31 mouse cellular contexts compared by ENCODE assay signal in the genomic region with DNA sequence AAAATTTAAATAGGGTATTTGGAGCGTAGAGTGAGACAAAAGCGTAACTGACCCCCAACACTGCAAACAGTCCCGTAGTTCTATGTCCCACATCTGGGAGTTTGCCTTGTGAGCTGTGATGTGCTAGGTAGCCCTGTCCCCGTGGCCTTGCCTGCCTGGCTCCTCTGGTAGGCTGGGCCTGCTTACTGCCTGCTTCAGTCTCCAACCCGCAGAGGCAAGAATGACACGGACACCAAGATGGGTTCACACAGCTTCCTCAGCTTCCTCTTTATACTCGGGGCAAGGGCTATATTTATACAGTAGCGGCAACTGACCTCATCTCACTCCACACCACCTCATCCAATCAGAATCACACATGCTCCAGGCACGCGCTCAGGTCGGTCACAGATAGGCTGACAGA. TPM values are rescaled to one million over a fixed set of nuclear protein-coding genes. Genes with fewer than 3 reads are reported as not detected.
DNase-seq lines count a peak whose midpoint lies in the region; ATAC-seq lines count a peak whose summit lies in the region.
"Had no signal": no experiment of that assay in that cellular context is flagged by ENCODE, and none has a peak within 500 bp of the region (broad histone marks: within the 10 kb centered on the region; RNA-seq: fewer than 3 reads in every experiment).

No protein-coding gene starts in this region.

- no peak overlapping the region for H3K4me3 ChIP-seq in liver, embryonic 11.5 days (ENCODE audit: low read depth, low read length)
- no peak overlapping the region for H3K4me3 ChIP-seq in liver, embryonic 12.5 days
- no peak overlapping the region for H3K4me3 ChIP-seq in forebrain, embryonic 15.5 days
- H3K4me3 ChIP-seq: embryonic facial prominence, embryonic 13.5 days; embryonic facial prominence, embryonic 15.5 days; erythroblast, embryonic 14.5 days; forebrain, embryonic 10.5 days; forebrain, embryonic 12.5 days had no signal

- 85% methylated on average over 11 of the region's 11 CpGs for WGBS in liver, embryonic 11.5 days
- WGBS in liver, embryonic 12.5 days (ENCODE audit: insufficient replicate concordance) = 73% methylated on average over 11 of the region's 11 CpGs
- WGBS in forebrain, embryonic 15.5 days = 95% methylated on average over 11 of the region's 11 CpGs

- no peak overlapping the region for H3K9ac ChIP-seq in liver, embryonic 11.5 days (ENCODE audit: low read depth, low read length)
- H3K9ac ChIP-seq in liver, embryonic 12.5 days = no peak overlapping the region
- H3K9ac ChIP-seq in forebrain, embryonic 15.5 days (replicated peaks) = no peak overlapping the region
- H3K9ac ChIP-seq: embryonic facial prominence, embryonic 13.5 days; embryonic facial prominence, embryonic 15.5 days; forebrain, embryonic 12.5 days; forebrain, postnatal 0 days had no signal

- intact Hi-C loops in gastrocnemius, postnatal 14 days (cut with DNase I; ENCODE audit: low total_unique reads) = no loop called here

- no peak for DNase-seq in liver, embryonic 11.5 days (ENCODE audit: low spot score)
- peak; percentile 48 for DNase-seq in R1 (ENCODE audit: low read depth, low spot score)
- no peak for DNase-seq in thymus, postnatal 25 days
- DNase-seq in gastrocnemius, postnatal 14 days = no peak
- DNase-seq: adrenal gland, postnatal 10 days; adrenal gland, postnatal 25 days; B cell, adult 2 months; cerebellum, adult 11 months; cerebellum, adult 18-20 months; cerebellum, adult 8-10 months; cerebellum, adult 9-11 months; cerebellum, postnatal 14 days; cerebellum, postnatal 36 days; embryo, embryonic 11 days; forebrain, postnatal 0 days had no signal

- H3K27me3 ChIP-seq in liver, embryonic 11.5 days (replicated peaks; ENCODE audit: control insufficient read depth, insufficient read depth, low read length) = no peaks in the 10 kb centered on the region
- H3K27me3 ChIP-seq in liver, embryonic 12.5 days (replicated peaks) = no peaks in the 10 kb centered on the region
- no peaks in the 10 kb centered on the region for H3K27me3 ChIP-seq in forebrain, embryonic 15.5 days
- H3K27me3 ChIP-seq: CH12.LX; embryonic facial prominence, embryonic 13.5 days; embryonic facial prominence, embryonic 15.5 days; forebrain, embryonic 12.5 days; Patski had no signal

- H3K36me3 ChIP-seq in liver, embryonic 11.5 days (ENCODE audit: control insufficient read depth, insufficient read depth, low read length) = no peaks in the 10 kb centered on the region
- no peaks in the 10 kb centered on the region for H3K36me3 ChIP-seq in liver, embryonic 12.5 days
- no peaks in the 10 kb centered on the region for H3K36me3 ChIP-seq in forebrain, embryonic 15.5 days
- H3K36me3 ChIP-seq: embryonic facial prominence, embryonic 13.5 days; embryonic facial prominence, embryonic 15.5 days; forebrain, embryonic 10.5 days; forebrain, embryonic 12.5 days; G1E had no signal

- no peaks in the 10 kb centered on the region for H3K4me1 ChIP-seq in liver, embryonic 11.5 days (replicated peaks; ENCODE audit: control insufficient read depth, insufficient read depth, low read length)
- peaks cover 6% of the 10 kb centered on the region; the same call in 1 of the 2 replicates for H3K4me1 ChIP-seq in liver, embryonic 12.5 days
- no peaks in the 10 kb centered on the region for H3K4me1 ChIP-seq in forebrain, embryonic 15.5 days
- H3K4me1 ChIP-seq: embryonic facial prominence, embryonic 13.5 days; embryonic facial prominence, embryonic 15.5 days; forebrain, embryonic 10.5 days; forebrain, embryonic 12.5 days had no signal

- no peak overlapping the region for H3K27ac ChIP-seq in liver, embryonic 11.5 days (ENCODE audit: low read depth, low read length)
- H3K27ac ChIP-seq in liver, embryonic 12.5 days = no peak overlapping the region
- H3K27ac ChIP-seq in forebrain, embryonic 15.5 days (replicated peaks) = no peak overlapping the region
- H3K27ac ChIP-seq: embryonic facial prominence, embryonic 13.5 days; embryonic facial prominence, embryonic 15.5 days; forebrain, embryonic 10.5 days; forebrain, embryonic 12.5 days had no signal

- peak; percentile 34; the same call in 1 of the 2 replicates for ATAC-seq in liver, embryonic 11.5 days (replicated peaks; ENCODE audit: low FRiP score)
- no peak for ATAC-seq in liver, embryonic 12.5 days
- ATAC-seq in granulocyte monocyte progenitor cell, adult 5-6 weeks (replicated peaks; ENCODE audit: poor library complexity, severe bottlenecking) = peak; percentile 59
- no peak for ATAC-seq in forebrain, embryonic 15.5 days (replicated peaks)
- ATAC-seq: activated CD4-positive, CD25-positive, alpha-beta regulatory T cell, adult 4 months; CD4-positive, CD25-positive, alpha-beta regulatory T cell, adult 4 months; forebrain, embryonic 14.5 days; forebrain, postnatal 0 days; Patski had no signal

- no peaks in the 10 kb centered on the region for H3K9me3 ChIP-seq in liver, embryonic 11.5 days (ENCODE audit: control insufficient read depth, low read length)
- no peaks in the 10 kb centered on the region for H3K9me3 ChIP-seq in liver, embryonic 12.5 days (replicated peaks)
- H3K9me3 ChIP-seq in forebrain, embryonic 15.5 days = no peaks in the 10 kb centered on the region
- H3K9me3 ChIP-seq: embryonic facial prominence, embryonic 13.5 days; embryonic facial prominence, embryonic 15.5 days; forebrain, embryonic 10.5 days; forebrain, embryonic 12.5 days; G1E had no signal

- no peak overlapping the region for H3K4me2 ChIP-seq in liver, embryonic 11.5 days
- no peak overlapping the region for H3K4me2 ChIP-seq in liver, embryonic 12.5 days
- H3K4me2 ChIP-seq in forebrain, embryonic 15.5 days (replicated peaks) = no peak overlapping the region
- H3K4me2 ChIP-seq: embryonic facial prominence, embryonic 13.5 days; embryonic facial prominence, embryonic 15.5 days; forebrain, embryonic 12.5 days had no signal

RNA-seq across cellular contexts. Expression of gene Gm11639, which starts 10.7 kb away (rescaled TPM):
- polyA plus RNA-seq in liver, embryonic 11.5 days (2014; fragmentation: Nextera tagmentation; extraction: Ambion mirVana) = 0.04 and 0.05 TPM in 2 replicates
- 0.05 and 0.07 TPM in 2 replicates for polyA plus RNA-seq in liver, embryonic 12.5 days (2016; fragmentation: Nextera tagmentation; extraction: Ambion mirVana)
- total RNA-seq in granulocyte monocyte progenitor cell, adult 5-6 weeks (2014; fragmentation: Nextera tagmentation) = not detected in 2 replicates
- 0.13 TPM in 1 of 2 replicates, not detected in the other for total RNA-seq in granulocyte monocyte progenitor cell, adult 5-6 weeks (2017)
- 0.01 and 0.18 TPM in 2 replicates for polyA plus RNA-seq in forebrain, embryonic 15.5 days (2015; fragmentation: Nextera tagmentation; extraction: Ambion mirVana)
- under 1 TPM; 0.02 TPM for total RNA-seq in gastrocnemius, postnatal 14 days (2021)
- total RNA-seq: common myeloid progenitor, adult 5-6 weeks had no signal
- polyA plus RNA-seq: embryonic facial prominence, embryonic 11.5 days; erythroblast, embryonic 14.5 days; forebrain, embryonic 10.5 days; forebrain, embryonic 12.5 days; forebrain, embryonic 14.5 days; G1E had no signal

Comparison
In these comparisons a context has a peak if more than half of its experiments do, and no peak if none do; other contexts are left out.
1. ATAC-seq: peak in liver, embryonic 11.5 days (single experiment) and granulocyte monocyte progenitor cell, adult 5-6 weeks (single experiment); none in liver, embryonic 12.5 days (single experiment) and forebrain, embryonic 15.5 days (single experiment).